Mouse (Mus musculus) forebrain, embryonic 10.5 days (tissue): ENCODE results near the gene Pdia4. TPM values are rescaled to one million over a fixed set of nuclear protein-coding genes. Genes with fewer than 3 reads are reported as not detected.
"Not testable (repeated sequence)": the region's sequence is repeated elsewhere in the genome, so short reads cannot be mapped to it uniquely, and the experiment has no call there.

Experiments used
- DNase-seq: peaks from one replicate; pipeline ENCODE4 v3.0.0-alpha.2; 2017; ENCODE audit warnings: low spot score; ENCODE audit errors: extremely low spot score
- H3K27ac ChIP-seq: fragments of 300-500 bp; sonication (generic); 2 replicates; pipeline ENCODE4 v1.5.1; 2016; ENCODE audit warnings: mild to moderate bottlenecking
- H3K27me3 ChIP-seq: fragments of 300-500 bp; sonication (generic); 2 replicates; pipeline ENCODE4 v1.6.1; 2016; ENCODE audit warnings: mild to moderate bottlenecking; ENCODE audit not compliant: poor library complexity, severe bottlenecking
- H3K36me3 ChIP-seq: fragments of 300-500 bp; sonication (generic); replicated peaks from 2 replicates; pipeline ENCODE4 v1.6.1; 2016; ENCODE audit warnings: mild to moderate bottlenecking, moderate library complexity
- H3K4me1 ChIP-seq: fragments of 300-500 bp; sonication (generic); 2 replicates; pipeline ENCODE4 v1.6.1; 2016
- H3K4me3 ChIP-seq: fragments of 300-500 bp; sonication (generic); 2 replicates; pipeline ENCODE4 v1.5.1; 2016; ENCODE audit warnings: mild to moderate bottlenecking, moderate library complexity
- H3K9me3 ChIP-seq: fragments of 300-500 bp; sonication (generic); 2 replicates; pipeline ENCODE4 v1.6.1; 2016; ENCODE audit warnings: mild to moderate bottlenecking, moderate library complexity
- WGBS: fragments of 180-500 bp; shearing (Covaris S2); methylation state at CpG from one replicate; pipeline ENCODE4 v1.1.7; 2016; 5-methylcytosine and 5-hydroxymethylcytosine counted together
- polyA plus RNA-seq: library from polyadenylated mRNA; unstranded; fragments of >200 nt; fragmentation: Nextera tagmentation; extraction: Ambion mirVana; gene quantifications from 2 replicates; pipeline ENCODE4 v1.2.1, GENCODE M21; 2016

The Pdia4 gene
- polyA plus RNA-seq, 1 experiment from 2014 or later, result 275 TPM

DNA sequence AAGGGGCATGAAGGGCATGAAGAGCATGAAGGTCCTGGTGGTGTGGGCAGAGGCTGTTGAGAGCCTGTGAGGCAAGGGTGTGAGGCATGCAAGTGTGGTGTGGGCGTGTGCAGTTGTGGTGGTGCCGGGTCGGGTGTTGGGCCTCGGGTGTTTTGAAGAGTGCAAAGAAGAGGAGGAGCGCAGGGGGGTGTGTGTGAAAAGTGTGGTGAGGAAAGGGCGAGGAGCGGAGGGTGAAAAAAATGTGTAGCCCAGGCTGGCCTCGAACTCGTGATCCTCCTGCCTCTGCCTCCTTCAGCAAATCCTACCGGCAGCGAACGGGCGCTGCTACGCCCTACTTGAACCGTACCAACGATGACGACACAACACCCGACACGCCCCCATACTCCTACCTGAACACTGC is 41.5 kb downstream of the Pdia4 start:
- DNase-seq, H3K9me3 ChIP-seq, H3K36me3 ChIP-seq, H3K27ac ChIP-seq, H3K4me1 ChIP-seq: not testable (repeated sequence)
- Histone ChIP-seq H3K4me3 (peak overlapping the region; percentile 26; the same call in 1 of the 2 replicates), H3K27me3 (peaks cover 23% of the 10 kb centered on the region)
- WGBS, result 72% methylated on average over 7 of the region's 19 CpGs

DNA sequence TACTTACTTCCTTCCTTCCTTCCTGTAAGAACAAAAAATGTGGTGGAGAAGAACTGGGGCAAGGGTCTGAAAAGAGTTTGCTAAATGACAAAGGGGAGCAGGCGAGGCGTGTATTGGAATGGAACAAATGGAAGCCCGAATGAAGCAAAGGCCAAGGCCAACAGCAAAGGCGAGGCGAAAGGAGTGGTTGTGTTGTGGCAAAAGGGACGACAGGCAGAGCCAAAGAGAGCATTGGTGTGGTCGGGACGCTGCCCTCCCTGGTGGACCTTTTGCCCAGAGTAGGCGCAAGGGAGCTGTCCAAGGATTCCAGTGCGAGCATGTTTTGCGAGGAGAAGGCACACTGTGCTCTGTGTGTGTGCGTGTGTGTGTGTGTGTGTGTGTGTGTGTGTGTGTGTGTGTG is 42.1 kb downstream of the Pdia4 start:
- not testable (repeated sequence) for H3K4me1 ChIP-seq, H3K36me3 ChIP-seq, DNase-seq, H3K9me3 ChIP-seq, H3K27ac ChIP-seq, H3K4me3 ChIP-seq
- H3K27me3 ChIP-seq, result peaks cover 22% of the 10 kb centered on the region
- WGBS, result 80% methylated on average over 12 of the region's 12 CpGs

DNA sequence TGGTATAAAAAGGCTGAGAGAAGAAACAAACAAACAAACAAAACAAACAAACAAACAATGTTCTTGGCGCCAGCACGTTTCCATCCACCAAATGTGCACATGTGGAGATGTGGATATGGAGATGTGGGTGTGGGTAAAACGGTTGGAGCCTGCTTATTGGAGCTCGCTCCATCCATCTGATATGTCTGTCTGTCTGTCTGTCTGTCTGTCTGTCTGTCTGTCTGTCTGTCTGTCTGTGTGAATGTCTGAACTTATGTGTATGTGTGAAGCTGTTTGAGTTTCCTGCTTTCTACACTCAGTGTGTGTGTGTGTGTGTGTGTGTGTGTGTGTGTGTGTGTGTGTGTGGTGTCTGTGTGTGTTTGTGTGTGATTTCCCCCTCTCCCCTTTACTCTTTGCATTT is 43.4 kb downstream of the Pdia4 start:
- H3K4me1 ChIP-seq, H3K36me3 ChIP-seq, H3K9me3 ChIP-seq, DNase-seq, H3K4me3 ChIP-seq, H3K27ac ChIP-seq: not testable (repeated sequence)
- 71% methylated on average over 4 of the region's 4 CpGs for WGBS
- H3K27me3 ChIP-seq, result peaks cover 22% of the 10 kb centered on the region

DNA sequence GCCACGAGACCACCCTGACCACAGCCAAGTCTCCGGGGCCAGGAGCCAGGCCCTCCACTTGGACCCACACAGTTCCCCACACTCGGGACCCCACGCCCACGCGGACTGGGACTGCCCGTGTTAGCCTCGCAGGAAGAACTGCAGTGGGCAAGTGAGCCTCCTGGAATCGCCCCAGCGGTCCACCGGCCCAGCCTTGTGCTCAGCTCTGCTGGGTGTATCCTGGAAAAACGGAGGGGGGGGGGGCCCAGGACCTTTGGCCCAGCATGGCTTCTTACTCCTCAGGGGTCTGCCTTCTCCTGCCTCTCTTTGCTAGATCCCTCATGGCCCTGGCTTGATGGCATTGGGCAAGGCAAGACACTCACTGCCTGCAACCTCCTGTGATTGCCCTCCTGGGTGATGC is 44.7 kb downstream of the Pdia4 start:
- not testable (repeated sequence) for DNase-seq, H3K9me3 ChIP-seq
- WGBS, result 76% methylated on average over 3 of the region's 12 CpGs

DNA sequence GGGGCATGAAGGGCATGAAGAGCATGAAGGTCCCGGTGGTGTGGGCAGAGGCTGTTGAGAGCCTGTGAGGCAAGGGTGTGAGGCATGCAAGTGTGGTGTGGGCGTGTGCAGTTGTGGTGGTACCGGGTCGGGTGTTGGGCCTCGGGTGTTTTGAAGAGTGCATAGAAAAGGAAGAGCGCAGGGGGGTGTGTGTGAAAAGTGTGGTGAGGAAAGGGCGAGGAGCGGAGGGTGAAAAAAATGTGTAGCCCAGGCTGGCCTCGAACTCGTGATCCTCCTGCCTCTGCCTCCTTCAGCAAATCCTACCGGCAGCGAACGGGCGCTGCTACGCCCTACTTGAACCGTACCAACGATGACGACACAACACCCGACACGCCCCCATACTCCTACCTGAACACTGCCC is 45.9 kb downstream of the Pdia4 start:
- peaks cover 22% of the 10 kb centered on the region for H3K27me3 ChIP-seq
- not testable (repeated sequence) for H3K4me1 ChIP-seq, H3K9me3 ChIP-seq, H3K4me3 ChIP-seq, DNase-seq, H3K36me3 ChIP-seq, H3K27ac ChIP-seq
- 60% methylated on average over 9 of the region's 20 CpGs for WGBS

More for the DNA sequence above, 44.7 kb downstream of the Pdia4 start:
- not testable (repeated sequence) for H3K4me3 ChIP-seq, H3K36me3 ChIP-seq, H3K4me1 ChIP-seq, H3K27ac ChIP-seq
- peaks cover 22% of the 10 kb centered on the region for H3K27me3 ChIP-seq

DNA sequence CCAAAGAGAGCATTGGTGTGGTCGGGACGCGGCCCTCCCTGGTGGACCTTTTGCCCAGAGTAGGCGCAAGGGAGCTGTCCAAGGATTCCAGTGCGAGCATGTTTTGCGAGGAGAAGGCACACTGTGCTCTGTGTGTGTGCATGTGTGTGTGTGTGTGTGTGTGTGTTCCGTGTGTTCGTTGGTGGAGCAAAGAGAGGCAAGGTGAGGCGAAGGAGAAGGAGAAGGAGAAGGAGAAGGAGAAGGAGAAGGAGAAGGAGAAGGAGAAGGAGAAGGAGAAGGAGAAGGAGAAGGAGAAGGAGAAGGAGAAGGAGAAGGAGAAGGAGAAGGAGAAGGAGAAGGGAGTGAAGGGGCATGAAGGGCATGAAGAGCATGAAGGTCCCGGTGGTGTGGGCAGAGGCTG is 50.5 kb downstream of the Pdia4 start:
- not testable (repeated sequence) for H3K9me3 ChIP-seq, H3K4me1 ChIP-seq, H3K27me3 ChIP-seq, DNase-seq, H3K36me3 ChIP-seq, H3K27ac ChIP-seq, H3K4me3 ChIP-seq
- 73% methylated on average over 9 of the region's 10 CpGs for WGBS

DNA sequence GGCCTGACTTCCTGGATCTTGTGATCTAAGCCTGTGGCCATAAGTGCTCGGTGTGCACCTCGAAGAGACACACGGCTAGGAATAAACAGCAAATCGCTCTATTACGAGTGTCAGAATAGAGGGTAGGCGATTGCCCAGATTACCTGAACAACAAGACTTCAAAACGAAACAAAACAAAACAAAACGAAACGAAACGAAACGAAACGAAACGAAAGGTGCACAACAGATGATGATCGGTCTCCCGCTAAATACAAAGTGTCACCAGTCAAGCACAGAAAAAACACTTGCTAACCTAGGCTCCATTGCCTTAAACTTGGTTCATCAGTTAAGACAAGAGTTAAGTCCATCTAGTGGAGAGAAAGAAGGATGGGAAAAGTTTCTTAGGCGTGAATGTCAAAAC is 53.8 kb downstream of the Pdia4 start:
- H3K4me3 ChIP-seq, H3K36me3 ChIP-seq, H3K27me3 ChIP-seq, H3K27ac ChIP-seq, H3K4me1 ChIP-seq, H3K9me3 ChIP-seq, DNase-seq: not testable (repeated sequence)
- WGBS, result 80% methylated on average over 14 of the region's 16 CpGs

DNA sequence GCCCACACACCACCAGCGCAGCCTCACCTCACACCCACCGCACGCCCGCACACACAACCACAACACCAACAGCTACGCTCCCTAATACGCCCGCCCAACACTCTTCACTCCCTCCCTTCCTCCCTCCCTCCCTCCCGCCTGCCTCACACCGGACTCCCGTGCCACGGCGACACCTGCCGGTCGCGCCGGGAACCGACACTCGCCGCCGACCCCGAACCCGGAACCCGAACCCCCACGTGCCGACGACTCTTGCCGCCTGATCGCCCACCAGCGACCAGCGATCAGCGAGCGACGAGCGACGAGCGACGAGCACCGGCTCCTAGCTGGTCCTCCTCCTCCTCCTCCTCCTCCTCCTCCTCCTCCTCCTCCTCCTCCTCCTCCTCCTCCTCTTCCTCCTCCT is 55.4 kb downstream of the Pdia4 start:
- not testable (repeated sequence) for H3K4me1 ChIP-seq, DNase-seq, H3K27ac ChIP-seq, H3K9me3 ChIP-seq, H3K36me3 ChIP-seq, H3K27me3 ChIP-seq
- peak overlapping the region; percentile 37 for H3K4me3 ChIP-seq
- WGBS, result 5% methylated on average over 21 of the region's 38 CpGs

DNA sequence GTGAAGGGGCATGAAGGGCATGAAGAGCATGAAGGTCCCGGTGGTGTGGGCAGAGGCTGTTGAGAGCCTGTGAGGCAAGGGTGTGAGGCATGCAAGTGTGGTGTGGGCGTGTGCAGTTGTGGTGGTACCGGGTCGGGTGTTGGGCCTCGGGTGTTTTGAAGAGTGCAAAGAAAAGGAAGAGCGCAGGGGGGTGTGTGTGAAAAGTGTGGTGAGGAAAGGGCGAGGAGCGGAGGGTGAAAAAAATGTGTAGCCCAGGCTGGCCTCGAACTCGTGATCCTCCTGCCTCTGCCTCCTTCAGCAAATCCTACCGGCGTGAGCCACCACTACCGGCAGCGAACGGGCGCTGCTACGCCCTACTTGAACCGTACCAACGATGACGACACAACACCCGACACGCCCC is 55.8 kb downstream of the Pdia4 start:
- H3K27me3 ChIP-seq, H3K27ac ChIP-seq, H3K36me3 ChIP-seq, H3K9me3 ChIP-seq, H3K4me1 ChIP-seq, DNase-seq, H3K4me3 ChIP-seq: not testable (repeated sequence)
- WGBS, result 13% methylated on average over 9 of the region's 22 CpGs

DNA sequence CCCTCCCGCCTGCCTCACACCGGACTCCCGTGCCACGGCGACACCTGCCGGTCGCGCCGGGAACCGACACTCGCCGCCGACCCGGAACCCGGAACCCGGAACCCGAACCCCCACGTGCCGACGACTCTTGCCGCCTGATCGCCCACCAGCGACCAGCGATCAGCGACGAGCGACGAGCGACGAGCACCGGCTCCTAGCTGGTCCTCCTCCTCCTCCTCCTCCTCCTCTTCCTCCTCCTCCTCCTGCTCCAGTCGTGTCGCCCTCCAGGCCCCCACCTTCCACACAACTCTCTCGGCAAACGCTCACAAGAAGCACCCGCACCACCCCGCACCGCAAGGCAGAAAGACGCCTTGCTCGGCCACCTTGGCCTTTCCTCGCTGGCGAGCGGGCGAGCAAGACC is 60.1 kb downstream of the Pdia4 start:
- 14% methylated on average over 14 of the region's 44 CpGs for WGBS

DNA sequence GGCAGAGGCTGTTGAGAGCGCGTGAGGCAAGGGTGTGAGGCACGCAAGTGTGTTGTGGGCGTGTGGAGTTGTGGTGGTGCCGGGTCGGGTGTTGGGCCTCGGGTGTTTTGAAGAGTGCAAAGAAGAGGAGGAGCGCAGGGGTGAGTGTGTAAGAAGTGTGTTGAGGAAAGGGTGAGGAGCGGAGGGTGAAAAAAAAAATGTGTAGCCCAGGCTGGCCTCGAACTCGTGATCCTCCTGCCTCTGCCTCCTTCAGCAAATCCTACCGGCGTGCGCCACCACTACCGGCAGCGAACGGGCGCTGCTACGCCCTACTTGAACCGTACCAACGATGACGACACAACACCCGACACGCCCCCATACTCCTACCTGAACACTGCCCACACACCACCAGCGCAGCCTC is 64.9 kb downstream of the Pdia4 start:
- not testable (repeated sequence) for H3K4me1 ChIP-seq, H3K36me3 ChIP-seq, H3K9me3 ChIP-seq, H3K27ac ChIP-seq, DNase-seq, H3K27me3 ChIP-seq
- H3K4me3 ChIP-seq, result peak overlapping the region; percentile 40
- WGBS, result 13% methylated on average over 15 of the region's 25 CpGs

More for the DNA sequence above, 60.1 kb downstream of the Pdia4 start:
- not testable (repeated sequence) for H3K9me3 ChIP-seq, H3K4me1 ChIP-seq, H3K4me3 ChIP-seq, H3K36me3 ChIP-seq, H3K27me3 ChIP-seq, DNase-seq, H3K27ac ChIP-seq

DNA sequence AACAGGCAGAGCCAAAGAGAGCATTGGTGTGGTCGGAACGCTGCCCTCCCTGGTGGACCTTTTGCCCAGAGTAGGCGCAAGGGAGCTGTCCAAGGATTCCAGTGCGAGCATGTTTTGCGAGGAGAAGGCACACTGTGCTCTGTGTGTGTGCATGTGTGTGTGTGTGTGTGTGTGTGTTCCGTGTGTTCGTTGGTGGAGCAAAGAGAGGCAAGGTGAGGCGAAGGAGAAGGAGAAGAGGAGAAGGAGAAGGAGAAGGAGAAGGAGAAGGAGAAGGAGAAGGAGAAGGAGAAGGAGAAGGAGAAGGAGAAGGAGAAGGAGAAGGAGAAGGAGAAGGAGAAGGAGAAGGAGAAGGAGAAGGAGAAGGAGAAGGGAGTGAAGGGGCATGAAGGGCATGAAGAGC is 65.3 kb downstream of the Pdia4 start:
- not testable (repeated sequence) for H3K27me3 ChIP-seq, H3K9me3 ChIP-seq, H3K4me1 ChIP-seq, H3K4me3 ChIP-seq, DNase-seq, H3K36me3 ChIP-seq, H3K27ac ChIP-seq
- 79% methylated on average over 4 of the region's 8 CpGs for WGBS
